Mouse (Mus musculus) adrenal gland, adult 8-10 months (tissue): ENCODE data around the gene Phf21b. TPM values are rescaled to one million over a fixed set of nuclear protein-coding genes. Genes with fewer than 3 reads are reported as not detected.
"Not testable (repeated sequence)": the region's sequence is repeated elsewhere in the genome, so short reads cannot be mapped to it uniquely, and the experiment has no call there.

Experiments used
- DNase-seq: peaks from one replicate; pipeline ENCODE4 v3.0.0; 2022
- total RNA-seq, 4 experiments: library from RNA; stranded (reverse); gene quantifications; 2 replicates each; pipeline ENCODE4 v1.2.4; 2022

Gene Phf21b
- total RNA-seq, 4 experiments from 2014 or later: 4.4 to 5.7 (median 4.9) TPM

- DNase-seq: no peak
These were observed 83.4 kb downstream of the Phf21b start for GRCm38 (mm10) chr15:84772191-84773111.

GRCm38 (mm10) chr15:84769641-84770341 lies 86.1 kb downstream of the Phf21b start:
- DNase-seq: no peak

GRCm38 (mm10) chr15:84768531-84768930 lies 87.3 kb downstream of the Phf21b start:
- DNase-seq: not testable (repeated sequence)

- no peak for DNase-seq
These were observed 89.2 kb downstream of the Phf21b start for GRCm38 (mm10) chr15:84766621-84767020.

GRCm38 (mm10) chr15:84763423-84763812 lies 92.4 kb downstream of the Phf21b start:
- no peak for DNase-seq

GRCm38 (mm10) chr15:84762712-84763422 lies 93.0 kb downstream of the Phf21b start:
- DNase-seq: no peak

GRCm38 (mm10) chr15:84758493-84758892 lies 97.4 kb downstream of the Phf21b start:
- no peak for DNase-seq

- DNase-seq: no peak
These were observed 99.4 kb downstream of the Phf21b start for GRCm38 (mm10) chr15:84756426-84756825.

GRCm38 (mm10) chr15:84754987-84755386 lies 100.9 kb downstream of the Phf21b start:
- DNase-seq: peak; percentile 32

- no peak for DNase-seq
These were observed 110.0 kb downstream of the Phf21b start for GRCm38 (mm10) chr15:84745831-84746230.

GRCm38 (mm10) chr15:84744308-84744707 lies 111.5 kb downstream of the Phf21b start:
- no peak for DNase-seq

GRCm38 (mm10) chr15:84743347-84743746 lies 112.5 kb downstream of the Phf21b start:
- DNase-seq: no peak

- no peak for DNase-seq
These were observed 114.3 kb downstream of the Phf21b start for GRCm38 (mm10) chr15:84741573-84741972.

- no peak for DNase-seq
These were observed 117.6 kb downstream of the Phf21b start for GRCm38 (mm10) chr15:84738246-84738645.

- no peak for DNase-seq
These were observed 118.9 kb downstream of the Phf21b start for GRCm38 (mm10) chr15:84736994-84737346.

- DNase-seq: no peak
These were observed 119.4 kb downstream of the Phf21b start for GRCm38 (mm10) chr15:84736346-84736993.

Other genes starting within 250 kb of the Phf21b start
- 1 to 10 TPM; 4.8 to 8.3 (median 6.0) TPM for gene Prr5, start 186.4 kb downstream of the Phf21b start, total RNA-seq
- gene Arhgap8, start 136.0 kb downstream of the Phf21b start, total RNA-seq: 1 to 10 TPM in 3 of 4 experiments, under 1 TPM in 1; 0.64 to 2.6 (median 1.9) TPM
- gene Gm29666, start 64.0 kb upstream of the Phf21b start, total RNA-seq: under 1 TPM; 0.20 to 0.55 (median 0.35) TPM
- gene Nup50, start 67.4 kb upstream of the Phf21b start, total RNA-seq: 10 to 100 TPM; 38.0 to 43.1 (median 41.5) TPM
- 10 to 100 TPM; 36.8 to 56.2 (median 47.5) TPM for gene 5031439G07Rik, start 132.5 kb upstream of the Phf21b start, total RNA-seq
- not detected for gene Upk3a, start 161.1 kb upstream of the Phf21b start, total RNA-seq
- gene Fam118a, start 172.9 kb upstream of the Phf21b start, total RNA-seq: 10 to 100 TPM; 12.6 to 17.2 (median 15.2) TPM